In the genomic region with DNA sequence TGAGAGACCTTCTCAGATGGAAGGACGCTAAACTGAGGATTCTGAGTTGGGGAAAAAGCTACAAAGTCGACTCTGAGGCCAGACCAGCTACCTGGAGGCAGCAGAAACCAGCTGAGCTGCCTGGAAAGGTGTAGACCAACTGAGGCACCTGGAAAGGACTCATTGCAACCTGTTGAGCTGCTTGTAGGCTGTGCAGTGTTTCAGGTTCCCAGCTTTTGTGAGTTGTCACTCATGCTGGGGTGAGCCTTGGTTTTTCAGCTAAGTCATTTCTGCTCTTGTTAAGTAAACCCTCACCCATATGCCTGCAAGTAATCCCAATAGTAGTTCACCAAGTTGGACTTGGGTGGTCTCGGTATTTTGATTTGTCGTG, we compare ENCODE assay signal across 8 mouse cellular contexts. TPM values are rescaled to one million over a fixed set of nuclear protein-coding genes. Genes with fewer than 3 reads are reported as not detected.
DNase-seq lines count a peak whose midpoint lies in the region; ATAC-seq and TF ChIP-seq lines count a peak whose summit lies in the region.

No protein-coding gene starts in this region.

- H3K4me3 ChIP-seq in heart, adult 2 months: peak overlapping the region; percentile 81
- H3K4me3 ChIP-seq in embryonic facial prominence, embryonic 14.5 days (ENCODE audit: low read depth, low read length): peak overlapping the region; percentile 75
- H3K4me3 ChIP-seq in intestine, embryonic 16.5 days (ENCODE audit: low read length): peak overlapping the region; percentile 73
- H3K4me3 ChIP-seq in myocyte: peak overlapping the region; percentile 65

- peak overlapping the region; percentile 51 for H3K9ac ChIP-seq in heart, adult 2 months (ENCODE audit: low read depth, low read length)
- peak overlapping the region; percentile 86 for H3K9ac ChIP-seq in embryonic facial prominence, embryonic 14.5 days (ENCODE audit: low read depth, low read length)
- peak overlapping the region; percentile 90 for H3K9ac ChIP-seq in intestine, embryonic 16.5 days (ENCODE audit: low read depth, low read length)

- H3K9me3 ChIP-seq in embryonic facial prominence, embryonic 14.5 days (ENCODE audit: control insufficient read depth, low read length): no peaks in the 10 kb centered on the region
- no peaks in the 10 kb centered on the region for H3K9me3 ChIP-seq in intestine, embryonic 16.5 days (ENCODE audit: control insufficient read depth, low read length)

- TF ChIP-seq EP300 in heart, adult 2 months (IDR thresholded peaks at IDR 0.05; ENCODE audit: insufficient read depth, low read depth, low read length): no peak

- ATAC-seq in CD4-positive, CD25-positive, alpha-beta regulatory T cell, adult 4 months: peak; percentile 30
- peak; percentile 19; the same call in 1 of the 2 replicates for ATAC-seq in embryonic facial prominence, embryonic 14.5 days (ENCODE audit: low read depth)
- ATAC-seq in intestine, embryonic 16.5 days: peak; percentile 58

- 14% methylated on average over 4 of the region's 4 CpGs for WGBS in heart, adult 2 months
- 25% methylated on average over 4 of the region's 4 CpGs for WGBS in embryonic facial prominence, embryonic 14.5 days
- WGBS in intestine, embryonic 16.5 days: 26% methylated on average over 4 of the region's 4 CpGs

- TF ChIP-seq POLR2A in heart, adult 2 months (IDR thresholded peaks at IDR 0.05; ENCODE audit: insufficient read depth, low read depth, low read length): no peak
- TF ChIP-seq POLR2A in myocyte (IDR thresholded peaks at IDR 0.05; ENCODE audit: insufficient read length, low read depth): no peak

- intact Hi-C loops in heart, adult 2 months (cut with DNase I): loop anchor here (5.0 kb wide), 1 partner anchor 103 kb away; a partner anchor contains a TSS

- TF ChIP-seq CTCF in heart, adult 2 months (IDR thresholded peaks at IDR 0.05): no peak

- peak overlapping the region; percentile 79 for H3K27ac ChIP-seq in heart, adult 2 months
- H3K27ac ChIP-seq in embryonic facial prominence, embryonic 14.5 days (replicated peaks; ENCODE audit: low read depth, low read length): no peak overlapping the region
- no peak overlapping the region for H3K27ac ChIP-seq in intestine, embryonic 16.5 days (ENCODE audit: low read length)

- peak overlapping the region; percentile 84 for H3K4me2 ChIP-seq in embryonic facial prominence, embryonic 14.5 days (ENCODE audit: low read depth, low read length)
- H3K4me2 ChIP-seq in intestine, embryonic 16.5 days (ENCODE audit: low read depth, low read length): peak overlapping the region; percentile 51
- H3K4me2 ChIP-seq in myocyte (ENCODE audit: low read depth): peak overlapping the region; percentile 76

- peaks cover 7% of the 10 kb centered on the region for H3K4me1 ChIP-seq in heart, adult 2 months (ENCODE audit: control insufficient read depth, insufficient read depth, low read length)
- peaks cover 8% of the 10 kb centered on the region; the same call in 1 of the 2 replicates for H3K4me1 ChIP-seq in embryonic facial prominence, embryonic 14.5 days (ENCODE audit: control insufficient read depth, insufficient read depth, low read length)
- peaks cover 8% of the 10 kb centered on the region for H3K4me1 ChIP-seq in intestine, embryonic 16.5 days (ENCODE audit: control insufficient read depth, insufficient read depth, low read length)

- H3ac ChIP-seq in myocyte (ENCODE audit: control insufficient read depth, insufficient read length): peak overlapping the region; percentile 2

- peak in 1 of 2 experiments; percentile 37 for DNase-seq in heart, adult 2 months
- no peak for DNase-seq in heart, adult 8-10 months (ENCODE audit: low spot score)
- DNase-seq in embryonic facial prominence, embryonic 14.5 days (ENCODE audit: low spot score): peak; percentile 9
- no peak for DNase-seq in retina, postnatal 1 day
- no peak for DNase-seq in adrenal gland, postnatal 14 days

- H3K79me2 ChIP-seq in heart, adult 2 months (replicated peaks; ENCODE audit: control insufficient read depth, insufficient read depth, low read length): peaks cover 4% of the 10 kb centered on the region; the same call in 1 of the 2 replicates
- peaks cover 10% of the 10 kb centered on the region for H3K79me2 ChIP-seq in myocyte (ENCODE audit: control insufficient read depth, insufficient read depth)

- no peaks in the 10 kb centered on the region; the same call in 1 of the 2 replicates for H3K36me3 ChIP-seq in heart, adult 2 months (ENCODE audit: control insufficient read depth, insufficient read depth, low read length)
- H3K36me3 ChIP-seq in embryonic facial prominence, embryonic 14.5 days (ENCODE audit: control insufficient read depth, insufficient read depth, low read length): peaks cover 15% of the 10 kb centered on the region
- no peaks in the 10 kb centered on the region for H3K36me3 ChIP-seq in intestine, embryonic 16.5 days (ENCODE audit: control insufficient read depth, insufficient read depth, low read length)
- no peaks in the 10 kb centered on the region for H3K36me3 ChIP-seq in myocyte (ENCODE audit: control insufficient read depth, insufficient read depth)

- H3K27me3 ChIP-seq in heart, adult 2 months (ENCODE audit: control insufficient read depth, insufficient read depth, low read length): no peaks in the 10 kb centered on the region
- no peaks in the 10 kb centered on the region for H3K27me3 ChIP-seq in embryonic facial prominence, embryonic 14.5 days (replicated peaks; ENCODE audit: control insufficient read depth, insufficient read depth, low read length)
- no peaks in the 10 kb centered on the region for H3K27me3 ChIP-seq in intestine, embryonic 16.5 days (replicated peaks; ENCODE audit: control insufficient read depth, insufficient read depth, low read length)
- H3K27me3 ChIP-seq in myocyte (ENCODE audit: control insufficient read depth, insufficient read depth, insufficient read length): no peaks in the 10 kb centered on the region

TF ChIP-seq in myocyte, 11 proteins besides CTCF, POLR2A, EP300 and RAD21:
- TF ChIP-seq E2F4 (IDR thresholded peaks at IDR 0.05; ENCODE audit: insufficient read depth) (no peak), POLR2AphosphoS2 (IDR thresholded peaks at IDR 0.05; ENCODE audit: insufficient read length, low read depth) (no peak), REST (IDR thresholded peaks at IDR 0.05; ENCODE audit: insufficient read depth, insufficient read length) (no peak), SRF (IDR thresholded peaks at IDR 0.05; ENCODE audit: control insufficient read depth, insufficient read length, low read depth) (no peak), MYOG (IDR thresholded peaks at IDR 0.05; ENCODE audit: control insufficient read depth in 1 of 3, insufficient read depth in 1 of 3, insufficient read length in 2 of 3, low read depth in 2 of 3) (no peak), MAX (IDR thresholded peaks at IDR 0.05; ENCODE audit: low read depth) (no peak), TCF3 (IDR thresholded peaks at IDR 0.05; ENCODE audit: insufficient read length, low read depth) (no peak), TCF12 (IDR thresholded peaks at IDR 0.05; ENCODE audit: insufficient read depth, poor library complexity, severe bottlenecking) (no peak), CEBPB (IDR thresholded peaks at IDR 0.05; ENCODE audit: insufficient read depth, poor library complexity, severe bottlenecking) (no peak), USF1 (IDR thresholded peaks at IDR 0.05; ENCODE audit: low read depth) (no peak), MYOD1 (IDR thresholded peaks at IDR 0.05; ENCODE audit: control insufficient read depth in 1 of 3, insufficient read length in 2 of 3, low read depth in 2 of 3) (no peak)

RNA-seq across cellular contexts. Expression of a gene that starts 0.5 kb away (rescaled TPM):
- 1 to 10 TPM; 8.9 to 9.1 TPM for total RNA-seq in heart, adult 2 months (2021)
- 9.9 and 12.5 TPM in 2 replicates for polyA plus RNA-seq in heart, adult 2 months (2012; rRNA removed)
- total RNA-seq in heart, adult 8-10 months (2022): 10 to 100 TPM in 1 of 4 experiments, 1 to 10 TPM in 3; 8.0 to 12.1 (median 9.0) TPM
- polyA plus RNA-seq in CD4-positive, CD25-positive, alpha-beta regulatory T cell, adult 4 months (2017; shearing (Covaris generic)): 10 to 100 TPM; 37.1 to 54.1 TPM
- polyA plus RNA-seq in embryonic facial prominence, embryonic 14.5 days (2014; fragmentation: Nextera tagmentation; extraction: Ambion mirVana): 18.3 and 22.6 TPM in 2 replicates
- 13.2 and 15.8 TPM in 2 replicates for polyA plus RNA-seq in intestine, embryonic 16.5 days (2015; fragmentation: Nextera tagmentation; extraction: Ambion mirVana)
- polyA plus RNA-seq in myocyte (2012; fragmentation: generic; extraction: Trizol): 7.8 TPM
- 23.7 and 27.6 TPM in 2 replicates for total RNA-seq in adrenal gland, postnatal 14 days (2021)
